Mouse (Mus musculus) liver, embryonic 14.5 days (tissue): ENCODE results near the gene Ints2.

Experiments used
- CTCF ChIP-seq: IDR thresholded peaks from 2 replicates; pipeline ENCODE4 v1.5.1; 2016; ENCODE audit warnings: antibody characterized with exemption, low read depth, control low read depth
- EP300 ChIP-seq: IDR thresholded peaks from 2 replicates; pipeline ENCODE4 v1.6.1; 2016; ENCODE audit warnings: antibody characterized with exemption, low read depth

DNA sequence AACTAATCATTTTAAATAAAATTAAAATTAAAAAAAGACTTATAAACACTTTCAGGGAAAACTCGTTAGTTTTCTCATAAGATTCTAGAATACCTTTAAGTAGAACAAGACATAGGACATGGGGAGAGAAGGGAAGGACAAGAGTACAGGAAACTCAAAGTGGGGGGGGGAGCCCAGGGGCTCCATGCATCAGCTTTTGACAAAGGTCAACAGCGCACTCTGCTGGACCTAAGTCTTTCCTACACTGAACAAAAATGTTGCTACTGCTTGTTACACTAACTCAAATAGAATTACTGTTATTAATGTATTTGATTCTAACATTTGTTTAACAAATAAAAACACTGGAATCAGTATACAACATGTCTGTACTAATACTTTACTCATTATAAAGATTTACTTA lies 83.2 kb downstream of the Ints2 start:
- TF ChIP-seq CTCF (peak; percentile 52), EP300 (no peak)
